Mouse (Mus musculus) G1E (cell line): ENCODE measurements at regions not wholly inside any gene's neighbourhood (a gene's known extent, or its start where the extent isn't known, plus 50 kb on each side); places are given as distances from the start of the nearest gene placed in this dataset.

ENCODE experiments used
- CTCF ChIP-seq: IDR thresholded peaks from 2 replicates; pipeline ENCODE4 v1.5.1; 2012; ENCODE audit warnings: low read depth, low read length, inconsistent platforms, mixed read lengths
- GATA1 ChIP-seq: IDR thresholded peaks from 2 replicates; pipeline ENCODE4 v1.6.1; 2012; ENCODE audit warnings: borderline replicate concordance, low read length, inconsistent platforms, mixed read lengths

- TF ChIP-seq CTCF = 0 out of 2 replicates have a peak, but pooled peaks have one; percentile 17
- no peak for TF ChIP-seq GATA1
Measured at GRCm38 (mm10) chr17:3253508-3254176, 72.7 kb upstream of the Tiam2 start.
